Mouse (Mus musculus) thymus, postnatal 0 days (tissue): ENCODE data around the gene Eif2b2. TPM values are rescaled to one million over a fixed set of nuclear protein-coding genes. Genes with fewer than 3 reads are reported as not detected.

Experiments used
- DNase-seq: peaks from one replicate; pipeline ENCODE4 v3.0.0-alpha.2; 2015; ENCODE audit warnings: low spot score
- polyA plus RNA-seq: library from polyadenylated mRNA; unstranded; fragments of >200 nt; fragmentation: Nextera tagmentation; extraction: Ambion mirVana; gene quantifications from 2 replicates; pipeline ENCODE4 v1.2.1, GENCODE M21; 2015

Gene Eif2b2
- 106 and 110 TPM in 2 replicates for polyA plus RNA-seq

DNA sequence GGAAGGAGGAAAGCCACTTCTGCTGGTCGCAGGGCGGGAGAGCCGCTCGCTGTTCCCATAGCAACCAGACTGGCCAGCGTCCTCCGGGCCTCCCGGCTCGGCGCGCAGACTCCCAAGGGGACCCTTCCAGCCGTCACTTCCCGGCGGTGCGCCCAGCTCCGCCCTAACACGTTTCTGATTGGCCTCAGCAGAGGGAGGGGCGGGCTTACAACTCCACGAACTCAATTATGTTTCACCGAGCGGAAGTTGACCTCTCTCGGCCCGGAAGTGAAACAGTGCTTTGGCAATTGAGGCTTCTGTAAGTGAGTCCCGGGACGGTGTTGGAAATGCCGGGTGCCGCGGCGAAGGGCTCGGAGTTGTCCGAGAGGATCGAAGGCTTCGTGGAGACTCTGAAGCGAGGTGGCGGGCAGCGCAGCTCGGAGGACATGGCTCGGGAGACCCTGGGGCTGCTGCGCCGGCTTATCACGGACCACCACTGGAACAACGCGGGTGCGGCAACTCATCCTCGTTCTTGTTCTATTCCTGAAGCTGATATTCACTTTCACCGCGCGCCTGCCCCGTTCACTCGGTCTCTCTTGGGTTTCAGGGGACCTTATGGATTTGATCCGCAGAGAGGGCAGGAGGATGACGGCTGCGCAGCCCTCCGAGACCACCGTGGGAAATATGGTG lies at the start of gene Eif2b2:
TSS of gene Eif2b2 (plus strand) at position 246 of the 669 bp plus-strand sequence.
- DNase-seq, result peak; percentile 96

DNA sequence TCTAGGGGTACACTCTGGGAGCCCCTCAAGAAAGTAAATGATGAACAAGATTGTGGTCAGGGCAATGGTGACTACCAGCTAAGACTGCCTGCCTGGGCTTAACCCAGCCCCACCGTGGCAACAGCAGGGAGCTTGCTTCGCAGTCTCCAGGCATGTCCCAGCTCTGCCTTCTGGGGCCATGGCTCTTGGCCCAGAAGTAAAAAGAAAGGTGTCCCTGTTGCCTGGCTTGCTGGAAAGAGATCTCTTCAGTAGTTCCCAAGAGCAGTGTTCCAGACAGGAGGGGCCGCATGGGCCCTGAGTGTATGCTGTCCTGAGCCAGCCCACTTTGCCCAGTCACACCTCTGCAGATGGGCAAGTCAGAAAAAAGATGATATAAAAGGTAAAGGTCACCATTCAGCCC lies 49.4 kb upstream of the Eif2b2 start:
- no peak for DNase-seq

GRCm38 (mm10) chr12:85170284-85170947 lies 48.9 kb upstream of the Eif2b2 start:
- no peak for DNase-seq

- DNase-seq, result no peak
These were observed 48.4 kb upstream of the Eif2b2 start for GRCm38 (mm10) chr12:85170948-85171307.

GRCm38 (mm10) chr12:85174016-85174415 lies 45.3 kb upstream of the Eif2b2 start:
- no peak for DNase-seq

- no peak for DNase-seq
These were observed 44.1 kb upstream of the Eif2b2 start for GRCm38 (mm10) chr12:85175087-85175675.

GRCm38 (mm10) chr12:85175926-85176845 lies 43.1 kb upstream of the Eif2b2 start:
- no peak for DNase-seq

DNA sequence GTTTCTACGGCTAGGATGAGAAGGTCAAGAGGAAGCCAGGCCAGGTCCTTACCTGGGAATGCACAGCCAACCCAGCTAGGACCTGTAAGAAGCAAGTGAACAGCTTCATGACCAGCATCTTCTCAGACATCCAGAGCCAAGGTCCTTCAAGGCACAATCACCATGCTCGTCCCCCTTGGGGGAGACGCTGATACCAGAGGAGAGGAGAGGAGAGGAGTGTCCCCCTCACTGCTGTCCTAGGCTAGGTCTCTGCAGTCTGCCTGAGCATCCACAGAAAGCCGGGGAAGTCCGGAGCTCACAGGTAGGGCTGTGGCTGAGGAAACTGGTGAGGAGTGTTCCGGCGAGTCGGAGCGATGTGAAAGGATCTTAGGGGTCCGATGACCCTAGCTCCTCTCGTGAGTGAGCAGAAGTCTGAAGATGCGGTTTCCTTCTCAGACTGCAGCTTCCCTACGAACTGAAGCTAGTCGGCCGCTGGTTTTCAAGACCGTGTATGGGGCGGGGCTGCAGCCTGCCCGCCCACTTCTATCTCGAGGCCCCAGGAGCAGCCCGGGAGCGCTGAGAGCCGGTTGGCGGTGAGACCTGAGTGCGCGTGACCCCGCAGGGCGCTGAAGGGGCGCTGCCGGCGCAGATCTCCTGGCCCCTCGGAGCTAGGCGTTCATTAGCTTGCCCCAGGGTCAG lies 42.3 kb upstream of the Eif2b2 start:
- peak; percentile 75 for DNase-seq

- no peak for DNase-seq
These were observed 41.5 kb upstream of the Eif2b2 start, which contains the start of gene Pgf for GRCm38 (mm10) chr12:85177740-85178239. Gene Pgf (minus strand): TSS chr12:85177790.

GRCm38 (mm10) chr12:85178294-85178693 lies 41.0 kb upstream of the Eif2b2 start:
- no peak for DNase-seq

DNA sequence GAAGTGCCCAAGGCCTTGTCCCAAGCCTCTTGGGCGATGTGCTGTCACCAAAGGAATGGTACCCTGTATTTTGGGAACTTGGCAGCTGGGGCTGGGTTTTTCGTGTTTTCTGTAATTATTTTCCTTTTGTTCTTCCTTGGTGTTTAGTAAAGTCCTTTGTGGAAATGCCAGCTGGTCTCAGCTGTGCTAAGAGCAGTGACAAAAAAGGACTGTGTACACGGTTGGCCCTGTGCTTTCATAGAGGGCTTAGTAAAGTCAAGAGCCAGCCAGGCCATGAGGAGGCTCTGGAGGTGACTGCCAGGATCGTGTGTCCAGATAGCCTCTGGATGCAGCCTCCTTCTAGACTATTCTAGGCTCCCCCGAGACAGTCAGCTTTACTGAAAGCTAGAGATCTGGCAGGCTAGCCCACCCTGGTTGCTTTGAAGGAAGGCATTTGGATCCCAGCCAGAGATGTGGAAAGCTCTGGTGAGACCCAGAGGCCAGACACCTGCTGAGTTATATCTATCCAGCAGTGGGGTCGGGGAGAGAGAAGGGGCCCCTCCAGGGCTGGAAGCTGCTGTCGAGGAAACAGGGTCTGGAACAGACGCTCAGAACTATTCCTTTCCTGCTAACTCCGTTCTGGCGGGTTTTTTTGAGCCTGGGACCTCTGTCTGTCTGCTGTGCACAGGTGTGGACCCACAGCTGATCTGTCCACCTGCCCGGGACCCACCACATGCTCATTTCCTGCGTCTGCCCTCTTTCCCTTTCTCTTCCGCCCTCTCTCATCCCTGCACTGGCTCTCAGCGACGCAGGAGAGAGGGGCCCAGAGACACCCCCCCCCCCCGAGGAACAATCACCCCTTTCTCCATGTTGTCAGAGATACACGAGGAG lies 37.6 kb upstream of the Eif2b2 start:
- peak; percentile 40 for DNase-seq

- no peak for DNase-seq
These were observed 37.0 kb upstream of the Eif2b2 start for GRCm38 (mm10) chr12:85182345-85182643.

GRCm38 (mm10) chr12:85182898-85183297 lies 36.4 kb upstream of the Eif2b2 start:
- no peak for DNase-seq

DNA sequence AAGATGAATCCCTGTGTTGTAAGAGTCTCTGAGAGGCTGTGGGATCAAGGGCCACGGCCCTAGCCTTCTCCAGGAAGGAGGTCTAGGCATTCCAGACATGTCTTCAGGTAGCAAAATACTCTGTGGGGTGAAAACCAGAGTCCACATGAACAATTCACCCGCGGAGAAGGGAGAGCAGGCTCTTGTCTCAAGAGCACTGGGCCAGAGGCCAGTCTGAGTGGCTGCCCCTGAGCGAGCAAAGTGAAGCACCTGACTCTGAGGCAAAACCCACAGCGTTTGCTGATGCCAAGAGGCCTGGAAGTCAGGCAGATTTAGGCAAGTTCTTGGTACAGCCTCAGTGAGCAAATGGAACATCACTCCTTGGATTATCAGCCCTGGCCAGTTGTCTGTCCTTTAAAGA lies 35.2 kb upstream of the Eif2b2 start:
- no peak for DNase-seq

- DNase-seq, result no peak
These were observed 33.5 kb upstream of the Eif2b2 start for GRCm38 (mm10) chr12:85185810-85186209.

DNA sequence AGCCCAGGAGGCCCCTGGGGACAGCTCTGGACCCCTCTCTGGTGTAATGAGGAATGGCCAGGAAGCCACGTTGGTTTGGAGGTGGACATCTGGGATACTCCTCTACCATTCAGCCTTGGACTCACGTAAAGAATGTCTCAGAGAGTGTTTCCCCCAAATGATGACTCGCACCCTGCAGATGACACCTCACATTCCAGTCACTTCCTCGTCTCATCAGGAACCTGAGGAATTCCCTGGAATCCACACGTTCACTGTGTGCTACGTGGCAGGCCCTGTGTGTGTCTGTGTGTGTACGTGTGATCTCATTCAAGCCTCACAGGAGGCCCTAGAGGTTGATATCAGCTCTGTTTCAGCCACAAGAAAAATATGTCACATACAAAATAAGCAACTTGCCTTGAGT lies 32.9 kb upstream of the Eif2b2 start:
- DNase-seq, result no peak

- no peak for DNase-seq
These were observed 29.0 kb upstream of the Eif2b2 start for GRCm38 (mm10) chr12:85190290-85190689.

DNA sequence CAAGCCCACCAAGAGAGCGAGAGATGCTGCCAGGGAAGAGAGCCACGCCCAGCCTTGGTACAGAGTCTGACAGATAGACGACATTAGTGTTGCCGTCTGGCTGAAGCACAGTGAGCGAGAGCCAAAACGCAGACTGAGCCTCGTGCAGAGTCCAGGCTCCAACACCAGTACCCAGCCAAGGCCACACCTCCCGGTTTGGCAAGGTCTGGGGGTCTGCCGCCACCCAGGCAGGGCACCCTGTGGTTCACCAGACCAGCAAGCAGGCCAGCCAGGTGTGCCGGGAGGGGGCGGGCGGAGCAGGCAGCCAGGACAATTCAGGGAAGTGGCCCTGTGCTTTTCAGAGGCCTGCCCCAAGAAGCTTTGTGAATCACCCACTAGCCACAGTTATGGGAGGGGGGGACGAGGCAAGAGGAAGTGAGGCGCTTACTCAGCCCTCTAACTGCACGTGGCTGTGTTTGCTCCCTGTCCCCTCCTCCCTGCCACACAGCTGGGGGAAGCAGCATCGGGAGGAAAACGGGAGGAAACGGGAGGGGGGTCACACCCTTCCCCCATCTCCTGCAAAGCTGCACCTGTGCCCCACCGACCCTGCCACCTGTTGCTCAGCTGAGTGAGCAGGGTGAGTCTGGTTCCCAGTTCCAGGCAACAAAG lies 26.7 kb upstream of the Eif2b2 start:
- DNase-seq, result peak; percentile 76

DNA sequence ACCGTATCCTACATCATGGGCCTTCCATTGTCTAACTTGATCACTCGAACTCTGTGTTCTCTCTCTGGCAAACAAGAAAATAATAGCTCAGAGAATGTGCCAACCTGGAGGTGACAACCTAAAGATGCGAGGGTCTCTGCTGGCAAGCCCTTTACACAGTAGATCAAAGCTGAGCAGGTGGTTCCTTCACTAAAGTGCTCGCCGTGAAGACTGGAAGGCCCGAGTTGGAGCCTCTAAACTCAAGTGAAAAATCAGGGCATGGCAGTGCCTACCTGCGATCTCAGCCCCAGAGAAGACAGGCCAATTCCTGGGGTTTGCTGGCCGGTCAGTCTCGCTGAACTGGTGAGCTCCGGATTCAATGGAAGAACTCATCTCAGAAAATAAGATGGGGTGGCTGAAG lies 26.1 kb upstream of the Eif2b2 start:
- no peak for DNase-seq
